Mouse (Mus musculus) testis, postnatal 10 days (tissue): ENCODE results near the gene Tmem40.

ENCODE experiments used
- DNase-seq: peaks from one replicate; pipeline ENCODE4 v3.0.0; 2021; ENCODE audit warnings: low spot score

Gene Tmem40

GRCm38 (mm10) chr6:115701302-115701701 is 60.9 kb downstream of the Tmem40 start:
- no peak for DNase-seq

- DNase-seq = no peak
Observed at GRCm38 (mm10) chr6:115700778-115701177, 61.4 kb downstream of the Tmem40 start.

- DNase-seq = no peak
Observed at GRCm38 (mm10) chr6:115698699-115699098, 63.5 kb downstream of the Tmem40 start.

GRCm38 (mm10) chr6:115697739-115698558 is 64.3 kb downstream of the Tmem40 start:
- no peak for DNase-seq

GRCm38 (mm10) chr6:115696707-115697215 is 65.4 kb downstream of the Tmem40 start:
- DNase-seq = no peak

GRCm38 (mm10) chr6:115695124-115695523 is 67.1 kb downstream of the Tmem40 start:
- no peak for DNase-seq

- no peak for DNase-seq
Observed at GRCm38 (mm10) chr6:115694441-115694842, 67.8 kb downstream of the Tmem40 start.

GRCm38 (mm10) chr6:115692963-115693730 is 69.1 kb downstream of the Tmem40 start:
- DNase-seq = no peak

- DNase-seq = no peak
Observed at GRCm38 (mm10) chr6:115692163-115692950, 69.9 kb downstream of the Tmem40 start.

- DNase-seq = no peak
Observed at GRCm38 (mm10) chr6:115690105-115690504, 72.1 kb downstream of the Tmem40 start.

- no peak for DNase-seq
Observed at GRCm38 (mm10) chr6:115688589-115688988, 73.6 kb downstream of the Tmem40 start.

- DNase-seq = no peak
Observed at GRCm38 (mm10) chr6:115687753-115688152, 74.5 kb downstream of the Tmem40 start.

- no peak for DNase-seq
Observed at GRCm38 (mm10) chr6:115684851-115685646, 77.2 kb downstream of the Tmem40 start.

- DNase-seq = no peak
Observed at GRCm38 (mm10) chr6:115684271-115684670, 77.9 kb downstream of the Tmem40 start.

GRCm38 (mm10) chr6:115681066-115681465 is 81.1 kb downstream of the Tmem40 start:
- no peak for DNase-seq
